Mouse (Mus musculus) embryonic facial prominence, embryonic 11.5 days (tissue): ENCODE measurements at regions not wholly inside any gene's neighbourhood (a gene's known extent, or its start where the extent isn't known, plus 50 kb on each side); places are given as distances from the start of the nearest gene placed in this dataset.

Source experiments
- ATAC-seq: fragments of 200-750 bp; cut with Nextera tagmentation; replicated peaks from 2 replicates; pipeline ENCODE4 v1.8.0; 2017; ENCODE audit warnings: low read depth; ENCODE audit not compliant: insufficient number of reproducible peaks, low FRiP score, low TSS enrichment
- DNase-seq: peaks from one replicate; pipeline ENCODE4 v3.0.0-alpha.2; 2015; ENCODE audit warnings: low spot score
- H3K27ac ChIP-seq: fragments of 300-500 bp; sonication (generic); replicated peaks from 2 replicates; pipeline ENCODE4 v1.5.1; 2014; ENCODE audit warnings: mild to moderate bottlenecking, low read depth, low read length, control low read depth
- H3K27me3 ChIP-seq: fragments of 300-500 bp; sonication (generic); 2 replicates; pipeline ENCODE4 v1.6.1; 2014; ENCODE audit warnings: mild to moderate bottlenecking, low read length, moderate library complexity, mixed read lengths; ENCODE audit not compliant: control insufficient read depth, insufficient read depth
- H3K36me3 ChIP-seq: fragments of 300-500 bp; sonication (generic); replicated peaks from 2 replicates; pipeline ENCODE4 v1.6.1; 2014; ENCODE audit warnings: low read depth, mild to moderate bottlenecking, low read length, moderate library complexity, mixed read lengths; ENCODE audit not compliant: control insufficient read depth, insufficient read depth
- H3K4me1 ChIP-seq: fragments of 300-500 bp; sonication (generic); 2 replicates; pipeline ENCODE4 v1.6.1; 2014; ENCODE audit warnings: low read length, mixed read lengths; ENCODE audit not compliant: control insufficient read depth, insufficient read depth
- H3K4me2 ChIP-seq: fragments of 300-500 bp; sonication (generic); 2 replicates; pipeline ENCODE4 v1.6.1; 2014; ENCODE audit warnings: low read depth, mild to moderate bottlenecking, control low read depth, low read length, moderate library complexity
- H3K4me3 ChIP-seq: fragments of 300-500 bp; sonication (generic); 2 replicates; pipeline ENCODE4 v1.5.1; 2014; ENCODE audit warnings: low read depth, low read length, control low read depth
- H3K9ac ChIP-seq: fragments of 300-500 bp; sonication (generic); replicated peaks from 2 replicates; pipeline ENCODE4 v1.6.1; 2014; ENCODE audit warnings: mild to moderate bottlenecking, control low read depth, low read length
- H3K9me3 ChIP-seq: fragments of 300-500 bp; sonication (generic); replicated peaks from 2 replicates; pipeline ENCODE4 v1.6.1; 2016; ENCODE audit warnings: mild to moderate bottlenecking, low read length, inconsistent platforms, mixed read lengths; ENCODE audit not compliant: control insufficient read depth
- WGBS: fragments of 180-500 bp; shearing (Covaris S2); extraction: QIAGEN DNeasy Blood & Tissue Kit; methylation state at CpG from one replicate; pipeline ENCODE4 v1.1.7; 2014; 5-methylcytosine and 5-hydroxymethylcytosine counted together

- Histone ChIP-seq H3K36me3 (no peaks in the 10 kb centered on the region), H3K27me3 (no peaks in the 10 kb centered on the region), H3K4me2 (no peak overlapping the region), H3K9me3 (no peaks in the 10 kb centered on the region), H3K4me1 (peaks cover 8% of the 10 kb centered on the region), H3K27ac (no peak overlapping the region), H3K9ac (no peak overlapping the region), H3K4me3 (no peak overlapping the region)
- DNase-seq (no peak), ATAC-seq (no peak)
- 92% methylated on average over 3 of the region's 3 CpGs for WGBS
These were observed 144.1 kb upstream of the Serp2 start for GRCm38 (mm10) chr14:76700796-76701195.

- no peak overlapping the region for H3K4me3 ChIP-seq
- no peaks in the 10 kb centered on the region for H3K27me3 ChIP-seq
- DNase-seq (no peak), ATAC-seq (no peak)
- H3K4me1 ChIP-seq: peaks cover 8% of the 10 kb centered on the region
- no peak overlapping the region for H3K27ac ChIP-seq
- no peaks in the 10 kb centered on the region for H3K9me3 ChIP-seq
- WGBS: 90% methylated on average over 4 of the region's 4 CpGs
- no peak overlapping the region for H3K9ac ChIP-seq
- H3K4me2 ChIP-seq: no peak overlapping the region
- H3K36me3 ChIP-seq: no peaks in the 10 kb centered on the region
These were observed 143.5 kb upstream of the Serp2 start for GRCm38 (mm10) chr14:76700190-76700589.

GRCm38 (mm10) chr14:76698718-76699402 is 142.2 kb upstream of the Serp2 start:
- WGBS: 27% methylated on average over 4 of the region's 4 CpGs
- peaks cover 11% of the 10 kb centered on the region for H3K4me1 ChIP-seq
- H3K4me3 ChIP-seq: no peak overlapping the region
- DNase-seq (peak; percentile 77), ATAC-seq (peak; percentile 67)
- H3K9me3 ChIP-seq: no peaks in the 10 kb centered on the region
- no peaks in the 10 kb centered on the region for H3K36me3 ChIP-seq
- no peak overlapping the region for H3K9ac ChIP-seq
- H3K27ac ChIP-seq: peak overlapping the region; percentile 25; the same call in 1 of the 2 replicates
- H3K4me2 ChIP-seq: no peak overlapping the region
- H3K27me3 ChIP-seq: no peaks in the 10 kb centered on the region

- no peak overlapping the region for H3K4me3 ChIP-seq
These were observed 140.0 kb upstream of the Serp2 start for GRCm38 (mm10) chr14:76696729-76697128.

GRCm38 (mm10) chr14:76695691-76696355 is 139.1 kb upstream of the Serp2 start:
- Histone ChIP-seq H3K4me3 (no peak overlapping the region), H3K4me1 (peaks cover 12% of the 10 kb centered on the region), H3K9ac (no peak overlapping the region), H3K36me3 (no peaks in the 10 kb centered on the region), H3K27me3 (no peaks in the 10 kb centered on the region), H3K4me2 (no peak overlapping the region), H3K27ac (no peak overlapping the region), H3K9me3 (no peaks in the 10 kb centered on the region)
- WGBS: 70% methylated on average over 18 of the region's 18 CpGs
- ATAC-seq (no peak), DNase-seq (no peak)

More at GRCm38 (mm10) chr14:76696729-76697128, 140.0 kb upstream of the Serp2 start:
- H3K36me3 ChIP-seq: no peaks in the 10 kb centered on the region
- H3K27me3 ChIP-seq: no peaks in the 10 kb centered on the region
- peaks cover 12% of the 10 kb centered on the region for H3K4me1 ChIP-seq
- WGBS: 37% methylated on average over 4 of the region's 4 CpGs
- H3K27ac ChIP-seq: no peak overlapping the region
- no peak overlapping the region for H3K4me2 ChIP-seq
- no peaks in the 10 kb centered on the region for H3K9me3 ChIP-seq
- no peak for ATAC-seq
- no peak overlapping the region for H3K9ac ChIP-seq
- DNase-seq: no peak

- 81% methylated on average over 8 of the region's 8 CpGs for WGBS
These were observed 138.2 kb upstream of the Serp2 start for GRCm38 (mm10) chr14:76694894-76695293.

GRCm38 (mm10) chr14:76693351-76694317 is 136.9 kb upstream of the Serp2 start:
- Histone ChIP-seq H3K4me1 (peaks cover 7% of the 10 kb centered on the region), H3K4me3 (no peak overlapping the region), H3K36me3 (no peaks in the 10 kb centered on the region), H3K4me2 (no peak overlapping the region), H3K27me3 (no peaks in the 10 kb centered on the region), H3K9ac (no peak overlapping the region), H3K27ac (peak overlapping the region; percentile 36; the same call in 1 of the 2 replicates), H3K9me3 (no peaks in the 10 kb centered on the region)
- WGBS: 27% methylated on average over 15 of the region's 15 CpGs
- ATAC-seq (peak; percentile 50; the same call in 1 of the 2 replicates), DNase-seq (peak; percentile 74)

More at GRCm38 (mm10) chr14:76694894-76695293, 138.2 kb upstream of the Serp2 start:
- Histone ChIP-seq H3K4me3 (no peak overlapping the region), H3K9me3 (no peaks in the 10 kb centered on the region), H3K36me3 (no peaks in the 10 kb centered on the region), H3K4me2 (no peak overlapping the region), H3K27ac (no peak overlapping the region), H3K4me1 (peaks cover 12% of the 10 kb centered on the region), H3K27me3 (no peaks in the 10 kb centered on the region), H3K9ac (no peak overlapping the region)
- no peak for DNase-seq
- ATAC-seq: no peak
